9 mouse cellular contexts compared by ENCODE assay signal in genomic region chr11:20460501-20460921, GRCm38 (mm10).
A peak's percentile ranks its signal among the peaks of the same experiment; 100 is the strongest.
DNase-seq lines count a peak whose midpoint lies in the region; ATAC-seq lines count a peak whose summit lies in the region.
"Had no signal": no experiment of that assay in that cellular context is flagged by ENCODE, and none has a peak within 500 bp of the region (broad histone marks: within the 10 kb centered on the region; RNA-seq: fewer than 3 reads in every experiment).

No protein-coding gene starts in this region.

- peaks cover 23% of the 10 kb centered on the region for H3K4me1 ChIP-seq in lung, embryonic 15.5 days
- H3K4me1 ChIP-seq in embryonic facial prominence, embryonic 14.5 days (ENCODE audit: control insufficient read depth, insufficient read depth, low read length): peaks cover 15% of the 10 kb centered on the region; the same call in 1 of the 2 replicates
- peaks cover 26% of the 10 kb centered on the region for H3K4me1 ChIP-seq in limb, embryonic 13.5 days

- peaks cover 5% of the 10 kb centered on the region; the same call in 1 of the 2 replicates for H3K27me3 ChIP-seq in lung, embryonic 15.5 days
- 0 out of 2 replicates have a peak, but pooled peaks cover 6% of the 10 kb centered on the region for H3K27me3 ChIP-seq in embryonic facial prominence, embryonic 14.5 days (replicated peaks; ENCODE audit: control insufficient read depth, insufficient read depth, low read length)
- H3K27me3 ChIP-seq in limb, embryonic 13.5 days: peaks cover 18% of the 10 kb centered on the region

- H3K36me3 ChIP-seq in lung, embryonic 15.5 days: no peaks in the 10 kb centered on the region
- no peaks in the 10 kb centered on the region for H3K36me3 ChIP-seq in embryonic facial prominence, embryonic 14.5 days (ENCODE audit: control insufficient read depth, insufficient read depth, low read length)
- no peaks in the 10 kb centered on the region for H3K36me3 ChIP-seq in limb, embryonic 13.5 days

- DNase-seq in frontal cortex, postnatal 10 days (ENCODE audit: low spot score in 2 of 2): peak; percentile 28 to 38
- DNase-seq in frontal cortex, postnatal 25 days (ENCODE audit: low spot score in 2 of 2): no peak
- DNase-seq in lung, postnatal 25 days (ENCODE audit: low spot score): no peak
- DNase-seq in embryonic facial prominence, embryonic 14.5 days (ENCODE audit: low spot score): peak; percentile 68
- no peak for DNase-seq in testis, postnatal 14 days (ENCODE audit: low spot score)
- no peak for DNase-seq in lung, postnatal 36 days
- DNase-seq: liver, postnatal 0 days had no signal

- peak; percentile 36; the same call in 1 of the 2 replicates for ATAC-seq in lung, embryonic 15.5 days (ENCODE audit: borderline replicate concordance, extremely low read depth, low FRiP score, low TSS enrichment)
- peak; percentile 48; the same call in 1 of the 2 replicates for ATAC-seq in embryonic facial prominence, embryonic 14.5 days (ENCODE audit: low read depth)
- ATAC-seq in limb, embryonic 13.5 days (ENCODE audit: low FRiP score, low read depth): no peak
- ATAC-seq: liver, postnatal 0 days had no signal

- no peak overlapping the region for H3K4me3 ChIP-seq in lung, embryonic 15.5 days
- H3K4me3 ChIP-seq in embryonic facial prominence, embryonic 14.5 days (ENCODE audit: low read depth, low read length): no peak overlapping the region
- H3K4me3 ChIP-seq in limb, embryonic 13.5 days: no peak overlapping the region

- H3K4me2 ChIP-seq in lung, embryonic 15.5 days: peak overlapping the region; percentile 17; the same call in 1 of the 2 replicates
- H3K4me2 ChIP-seq in embryonic facial prominence, embryonic 14.5 days (ENCODE audit: low read depth, low read length): peak overlapping the region; percentile 19; the same call in 1 of the 2 replicates
- H3K4me2 ChIP-seq in limb, embryonic 13.5 days (replicated peaks): 0 out of 2 replicates have a peak overlapping the region, but pooled peaks have one; percentile 7

- no peaks in the 10 kb centered on the region for H3K9me3 ChIP-seq in lung, embryonic 15.5 days
- no peaks in the 10 kb centered on the region for H3K9me3 ChIP-seq in embryonic facial prominence, embryonic 14.5 days (ENCODE audit: control insufficient read depth, low read length)
- no peaks in the 10 kb centered on the region for H3K9me3 ChIP-seq in limb, embryonic 13.5 days

- H3K9ac ChIP-seq in lung, embryonic 15.5 days: 0 out of 2 replicates have a peak overlapping the region, but pooled peaks have one; percentile 4
- H3K9ac ChIP-seq in embryonic facial prominence, embryonic 14.5 days (ENCODE audit: low read depth, low read length): no peak overlapping the region
- peak overlapping the region; percentile 26; the same call in 1 of the 2 replicates for H3K9ac ChIP-seq in limb, embryonic 13.5 days
- H3K9ac ChIP-seq: liver, postnatal 0 days had no signal

- WGBS in lung, embryonic 15.5 days: 26% methylated on average over 7 of the region's 7 CpGs
- 27% methylated on average over 7 of the region's 7 CpGs for WGBS in embryonic facial prominence, embryonic 14.5 days
- 42% methylated on average over 7 of the region's 7 CpGs for WGBS in limb, embryonic 13.5 days

- peak overlapping the region; percentile 67 for H3K27ac ChIP-seq in lung, embryonic 15.5 days
- peak overlapping the region; percentile 75 for H3K27ac ChIP-seq in embryonic facial prominence, embryonic 14.5 days (replicated peaks; ENCODE audit: low read depth, low read length)
- H3K27ac ChIP-seq in limb, embryonic 13.5 days: peak overlapping the region; percentile 45; the same call in 1 of the 2 replicates

Comparison
In these comparisons a context has a peak if more than half of its experiments do, and no peak if none do; other contexts are left out.
1. DNase-seq: peak in frontal cortex, postnatal 10 days (2 of 2) and embryonic facial prominence, embryonic 14.5 days (single experiment); none in frontal cortex, postnatal 25 days (0 of 2), lung, postnatal 25 days (single experiment), testis, postnatal 14 days (single experiment) and lung, postnatal 36 days (single experiment).
2. Peak in every context shown above with its lines, with median percentiles within 50 percentile points of each other: H3K27ac ChIP-seq and H3K4me2 ChIP-seq.